Comparison of ENCODE assay signal across 8 mouse cellular contexts in genomic region chr5:65199346-65200128, GRCm38 (mm10). TPM values are rescaled to one million over a fixed set of nuclear protein-coding genes. Genes with fewer than 3 reads are reported as not detected.
DNase-seq lines count a peak whose midpoint lies in the region; ATAC-seq lines count a peak whose summit lies in the region.

TSS of gene Wdr19 (plus strand) at chr5:65199696.

- H3K9me3 ChIP-seq in hindbrain, embryonic 11.5 days (ENCODE audit: control insufficient read depth, low read length): no peaks in the 10 kb centered on the region

- H3K9ac ChIP-seq in hindbrain, embryonic 11.5 days (ENCODE audit: low read depth, low read length): peak within 1 kb of the TSS; percentile 64

- WGBS in hindbrain, embryonic 11.5 days: under 1% methylated on average over 37 of the region's 37 CpGs

- H3K4me2 ChIP-seq in hindbrain, embryonic 11.5 days (replicated peaks; ENCODE audit: low read depth, low read length): peak within 1 kb of the TSS; percentile 67

- ATAC-seq in hindbrain, embryonic 11.5 days (ENCODE audit: low FRiP score): peak; percentile 100

- DNase-seq in Muller cell, postnatal 12 days (ENCODE audit: inconsistent ontology term): peak; percentile 99
- peak; percentile 100 for DNase-seq in cerebellum, adult 9-11 months
- DNase-seq in frontal cortex, adult 2 months (ENCODE audit: extremely low spot score in 1 of 2, low spot score in 1 of 2): peak; percentile 99
- DNase-seq in hindbrain, embryonic 11.5 days (ENCODE audit: low spot score): peak; percentile 96
- DNase-seq in layer of hippocampus, postnatal 10 days (ENCODE audit: low spot score in 2 of 2): peak; percentile 96 to 98
- peak; percentile 100 for DNase-seq in lung, postnatal 10 days
- peak; percentile 97 for DNase-seq in ovary, postnatal 36 days (ENCODE audit: low spot score)
- DNase-seq in thymus, postnatal 25 days: peak; percentile 98

- H3K4me3 ChIP-seq in hindbrain, embryonic 11.5 days (ENCODE audit: low read depth, low read length): peak within 1 kb of the TSS; percentile 56

- H3K4me1 ChIP-seq in hindbrain, embryonic 11.5 days (replicated peaks; ENCODE audit: control insufficient read depth, insufficient read depth, low read length): no peaks in the 10 kb centered on the region

- no peaks in the 10 kb centered on the region for H3K27me3 ChIP-seq in hindbrain, embryonic 11.5 days (ENCODE audit: control insufficient read depth, insufficient read depth, low read length)

- peak within 1 kb of the TSS; percentile 58; the same call in 1 of the 2 replicates for H3K27ac ChIP-seq in hindbrain, embryonic 11.5 days (ENCODE audit: low read depth, low read length)

- H3K36me3 ChIP-seq in hindbrain, embryonic 11.5 days (ENCODE audit: control insufficient read depth, insufficient read depth, low read length): no peaks in the 10 kb centered on the region

RNA-seq across cellular contexts. Expression of gene Wdr19, which starts in this region (rescaled TPM):
- polyA plus RNA-seq in frontal cortex, adult 2 months (2012; rRNA removed): 17.5 and 20.7 TPM in 2 replicates
- 13.9 and 14.0 TPM in 2 replicates for polyA plus RNA-seq in hindbrain, embryonic 11.5 days (2014; fragmentation: Nextera tagmentation; extraction: Ambion mirVana)
- 10 to 100 TPM; 16.7 to 20.8 TPM for total RNA-seq in layer of hippocampus, postnatal 10 days (2021)

Comparison
In these comparisons a context has a peak if more than half of its experiments do, and no peak if none do; other contexts are left out.
1. Peak in every context shown above with its lines: DNase-seq, ATAC-seq, H3K4me3 ChIP-seq and H3K27ac ChIP-seq.